Mouse (Mus musculus) brain, embryonic 14.5 days (tissue): ENCODE measurements around the gene Thumpd1.
A peak's percentile ranks its signal among the peaks of the same experiment; 100 is the strongest.

Source experiments
- CTCF ChIP-seq: fragments of 200-500 bp; IDR thresholded peaks from 2 replicates; pipeline ENCODE4 v1.5.1; 2012; ENCODE audit warnings: inconsistent platforms, mild to moderate bottlenecking, moderate library complexity, borderline replicate concordance; ENCODE audit not compliant: insufficient read depth, insufficient read length; ENCODE audit errors: extremely low read depth
- POLR2A ChIP-seq: fragments of 200-500 bp; IDR thresholded peaks from 2 replicates; pipeline ENCODE4 v1.6.1; 2012; ENCODE audit warnings: mild to moderate bottlenecking, inconsistent platforms, borderline replicate concordance; ENCODE audit not compliant: poor library complexity, insufficient read depth, insufficient read length, severe bottlenecking; ENCODE audit errors: extremely low read depth

DNA sequence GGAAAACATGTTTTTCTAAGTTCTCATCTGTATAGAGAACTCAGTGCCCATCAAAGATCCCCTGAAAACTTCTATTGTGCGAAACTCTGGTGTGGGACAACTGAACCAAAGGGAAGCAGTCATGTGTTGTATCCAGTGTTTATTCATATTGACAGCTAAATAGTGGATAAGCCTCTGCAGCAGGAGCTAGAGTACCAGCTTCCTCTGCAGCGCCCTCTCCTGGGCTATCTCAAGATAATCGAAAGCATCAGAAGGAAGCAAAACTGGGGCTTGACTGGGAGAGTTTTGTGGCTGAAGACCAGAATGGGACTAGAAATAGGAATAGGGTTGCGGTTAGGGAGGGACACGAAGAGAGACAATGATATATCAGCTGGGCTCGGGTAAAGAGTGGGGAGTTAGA lies 49.7 kb downstream of the Thumpd1 start:
- peak; percentile 13; the same call in 1 of the 2 replicates for TF ChIP-seq CTCF
- TF ChIP-seq POLR2A, result no peak
